Mouse (Mus musculus): ENCODE measurements at regions not wholly inside any gene's neighbourhood (a gene's known extent, or its start where the extent isn't known, plus 50 kb on each side); places are given as distances from the start of the nearest gene placed in this dataset.

- no peaks in the 10 kb centered on the region for H3K27me3 ChIP-seq (ENCODE audit: control insufficient read depth, insufficient read depth, low read length)
- no peak overlapping the region for H3K9ac ChIP-seq (ENCODE audit: low read depth, low read length)
- no peak for DNase-seq (ENCODE audit: extremely low read depth, low read depth, low spot score)
- no peak overlapping the region for H3K27ac ChIP-seq (replicated peaks; ENCODE audit: insufficient read depth, low read depth, low read length)
- H3K36me3 ChIP-seq (ENCODE audit: control insufficient read depth, insufficient read depth, low read length), result no peaks in the 10 kb centered on the region
- TF ChIP-seq CTCF (IDR thresholded peaks at IDR 0.05; ENCODE audit: low read depth, low read length) (no peak), POLR2A (IDR thresholded peaks at IDR 0.05; ENCODE audit: extremely low read depth, insufficient read depth, low read length) (no peak)
- H3K79me2 ChIP-seq (ENCODE audit: control insufficient read depth, insufficient read depth, low read length), result no peaks in the 10 kb centered on the region
- 93% methylated on average over 2 of the region's 2 CpGs for WGBS
- H3K4me3 ChIP-seq (ENCODE audit: insufficient read depth, low read depth, low read length), result no peak overlapping the region
- no peaks in the 10 kb centered on the region for H3K4me1 ChIP-seq (ENCODE audit: control insufficient read depth, insufficient read depth, low read length)
Observed at GRCm38 (mm10) chr16:55631048-55631447, 207.7 kb downstream of the Nfkbiz start.

DNA sequence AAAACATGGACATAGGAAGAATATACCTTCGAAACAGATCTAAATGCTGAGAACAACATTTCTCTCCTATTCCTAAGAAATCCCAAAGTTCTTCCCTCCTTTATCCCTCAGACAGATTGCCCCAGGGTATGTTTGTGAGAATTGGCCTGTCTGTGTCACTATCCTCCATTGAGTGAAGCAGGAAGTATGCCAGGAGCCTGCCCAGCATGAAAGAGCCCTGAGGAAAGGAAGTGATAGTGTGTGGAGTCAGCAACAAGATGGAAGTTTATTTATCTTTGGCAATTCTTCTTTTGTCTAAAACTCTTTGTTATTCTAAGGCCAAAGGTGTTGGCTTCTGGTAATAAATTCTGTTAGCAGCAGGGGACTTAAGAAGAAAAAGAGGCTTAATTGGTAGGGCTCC lies 211.2 kb downstream of the Nfkbiz start:
- TF ChIP-seq POLR2A (IDR thresholded peaks at IDR 0.05; ENCODE audit: extremely low read depth, insufficient read depth, low read length), result no peak
- no peak for TF ChIP-seq CTCF (IDR thresholded peaks at IDR 0.05; ENCODE audit: low read depth, low read length)

DNA sequence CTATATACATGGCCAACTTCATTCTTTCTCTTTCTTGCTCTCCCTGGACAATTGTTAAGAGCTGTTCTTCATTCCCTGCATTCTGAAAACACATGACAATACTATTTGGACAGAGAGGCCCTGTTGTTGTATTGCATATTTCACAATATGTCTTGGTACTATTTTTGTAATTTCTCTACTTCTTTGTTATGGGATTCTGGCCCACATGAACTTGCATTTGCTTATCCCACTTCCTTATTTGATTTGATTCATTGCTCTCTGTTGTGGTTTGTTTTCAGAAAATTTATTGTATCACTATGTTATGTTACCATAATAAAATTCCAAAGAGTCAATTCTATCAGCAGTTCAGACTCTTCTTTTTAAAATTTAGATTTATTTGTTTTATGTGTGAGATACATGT lies 215.3 kb downstream of the Nfkbiz start:
- no peak for TF ChIP-seq CTCF (IDR thresholded peaks at IDR 0.05; ENCODE audit: low read depth, low read length)
- TF ChIP-seq POLR2A (IDR thresholded peaks at IDR 0.05; ENCODE audit: extremely low read depth, insufficient read depth, low read length), result no peak
- H3K36me3 ChIP-seq (ENCODE audit: control insufficient read depth, insufficient read depth, low read length), result no peaks in the 10 kb centered on the region
- no peak overlapping the region for H3K4me3 ChIP-seq (ENCODE audit: insufficient read depth, low read depth, low read length)
- DNase-seq (ENCODE audit: extremely low read depth, low read depth, low spot score), result peak; percentile 19
- no peak overlapping the region for H3K9ac ChIP-seq (ENCODE audit: low read depth, low read length)
- no peaks in the 10 kb centered on the region for H3K27me3 ChIP-seq (ENCODE audit: control insufficient read depth, insufficient read depth, low read length)
- no peaks in the 10 kb centered on the region for H3K79me2 ChIP-seq (ENCODE audit: control insufficient read depth, insufficient read depth, low read length)
- H3K4me1 ChIP-seq (ENCODE audit: control insufficient read depth, insufficient read depth, low read length), result no peaks in the 10 kb centered on the region
- H3K27ac ChIP-seq (replicated peaks; ENCODE audit: insufficient read depth, low read depth, low read length), result no peak overlapping the region

More for the DNA sequence above, 211.2 kb downstream of the Nfkbiz start:
- H3K27me3 ChIP-seq (ENCODE audit: control insufficient read depth, insufficient read depth, low read length), result no peaks in the 10 kb centered on the region
- H3K9ac ChIP-seq (ENCODE audit: low read depth, low read length), result no peak overlapping the region
- H3K27ac ChIP-seq (replicated peaks; ENCODE audit: insufficient read depth, low read depth, low read length), result no peak overlapping the region
- no peaks in the 10 kb centered on the region for H3K36me3 ChIP-seq (ENCODE audit: control insufficient read depth, insufficient read depth, low read length)
- DNase-seq (ENCODE audit: extremely low read depth, low read depth, low spot score), result no peak
- H3K79me2 ChIP-seq (ENCODE audit: control insufficient read depth, insufficient read depth, low read length), result no peaks in the 10 kb centered on the region
- WGBS, result 91% methylated on average over 1 of the region's 1 CpGs
- H3K4me1 ChIP-seq (ENCODE audit: control insufficient read depth, insufficient read depth, low read length), result no peaks in the 10 kb centered on the region
- no peak overlapping the region for H3K4me3 ChIP-seq (ENCODE audit: insufficient read depth, low read depth, low read length)

DNA sequence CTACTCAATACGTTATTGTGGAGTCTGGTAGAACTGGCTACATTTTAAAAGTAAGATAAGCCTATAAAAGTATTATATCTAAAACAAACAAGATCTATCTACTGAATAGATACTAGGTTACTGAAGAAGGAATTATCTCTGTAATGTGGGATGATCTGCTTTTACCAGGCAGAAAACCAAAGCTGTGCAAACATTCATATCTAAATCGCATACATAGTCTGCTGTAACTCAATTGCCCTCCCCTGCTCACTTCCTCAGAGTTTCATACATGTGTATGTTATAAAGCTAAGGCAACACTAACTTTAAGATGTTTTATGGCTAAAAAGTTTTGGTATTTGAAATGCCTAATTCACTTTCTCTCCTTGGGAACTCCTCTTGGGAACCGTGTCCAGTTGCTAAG lies 219.0 kb downstream of the Nfkbiz start:
- WGBS, result 70% methylated on average over 3 of the region's 3 CpGs
- no peak for DNase-seq (ENCODE audit: extremely low read depth, low read depth, low spot score)
- TF ChIP-seq POLR2A (IDR thresholded peaks at IDR 0.05; ENCODE audit: extremely low read depth, insufficient read depth, low read length), result no peak
- no peak for TF ChIP-seq CTCF (IDR thresholded peaks at IDR 0.05; ENCODE audit: low read depth, low read length)

GRCm38 (mm10) chr16:55617958-55618357 lies 220.7 kb downstream of the Nfkbiz start:
- Histone ChIP-seq H3K4me3 (ENCODE audit: insufficient read depth, low read depth, low read length) (no peak overlapping the region), H3K4me1 (ENCODE audit: control insufficient read depth, insufficient read depth, low read length) (peaks cover 2% of the 10 kb centered on the region; the same call in 1 of the 2 replicates), H3K27me3 (ENCODE audit: control insufficient read depth, insufficient read depth, low read length) (no peaks in the 10 kb centered on the region), H3K36me3 (ENCODE audit: control insufficient read depth, insufficient read depth, low read length) (no peaks in the 10 kb centered on the region), H3K27ac (replicated peaks; ENCODE audit: insufficient read depth, low read depth, low read length) (no peak overlapping the region), H3K79me2 (ENCODE audit: control insufficient read depth, insufficient read depth, low read length) (no peaks in the 10 kb centered on the region), H3K9ac (ENCODE audit: low read depth, low read length) (no peak overlapping the region)
- TF ChIP-seq POLR2A (IDR thresholded peaks at IDR 0.05; ENCODE audit: extremely low read depth, insufficient read depth, low read length) (no peak), CTCF (IDR thresholded peaks at IDR 0.05; ENCODE audit: low read depth, low read length) (no peak)
- no peak for DNase-seq (ENCODE audit: extremely low read depth, low read depth, low spot score)
- WGBS, result 69% methylated on average over 3 of the region's 3 CpGs

More for the DNA sequence above, 219.0 kb downstream of the Nfkbiz start:
- H3K4me1 ChIP-seq (ENCODE audit: control insufficient read depth, insufficient read depth, low read length), result peaks cover 2% of the 10 kb centered on the region; the same call in 1 of the 2 replicates
- H3K79me2 ChIP-seq (ENCODE audit: control insufficient read depth, insufficient read depth, low read length), result no peaks in the 10 kb centered on the region
- H3K36me3 ChIP-seq (ENCODE audit: control insufficient read depth, insufficient read depth, low read length), result no peaks in the 10 kb centered on the region
- H3K4me3 ChIP-seq (ENCODE audit: insufficient read depth, low read depth, low read length), result no peak overlapping the region
- H3K27me3 ChIP-seq (ENCODE audit: control insufficient read depth, insufficient read depth, low read length), result no peaks in the 10 kb centered on the region
- H3K9ac ChIP-seq (ENCODE audit: low read depth, low read length), result no peak overlapping the region
- H3K27ac ChIP-seq (replicated peaks; ENCODE audit: insufficient read depth, low read depth, low read length), result no peak overlapping the region

GRCm38 (mm10) chr16:55617506-55617905 lies 221.2 kb downstream of the Nfkbiz start:
- Histone ChIP-seq H3K9ac (ENCODE audit: low read depth, low read length) (no peak overlapping the region), H3K79me2 (ENCODE audit: control insufficient read depth, insufficient read depth, low read length) (no peaks in the 10 kb centered on the region), H3K27me3 (ENCODE audit: control insufficient read depth, insufficient read depth, low read length) (no peaks in the 10 kb centered on the region), H3K36me3 (ENCODE audit: control insufficient read depth, insufficient read depth, low read length) (no peaks in the 10 kb centered on the region), H3K27ac (replicated peaks; ENCODE audit: insufficient read depth, low read depth, low read length) (no peak overlapping the region), H3K4me3 (ENCODE audit: insufficient read depth, low read depth, low read length) (no peak overlapping the region), H3K4me1 (ENCODE audit: control insufficient read depth, insufficient read depth, low read length) (peaks cover 2% of the 10 kb centered on the region; the same call in 1 of the 2 replicates)
- TF ChIP-seq POLR2A (IDR thresholded peaks at IDR 0.05; ENCODE audit: extremely low read depth, insufficient read depth, low read length) (no peak), CTCF (IDR thresholded peaks at IDR 0.05; ENCODE audit: low read depth, low read length) (no peak)
- 27% methylated on average over 4 of the region's 4 CpGs for WGBS
- peak; percentile 54 for DNase-seq (ENCODE audit: extremely low read depth, low read depth, low spot score)
